Mouse (Mus musculus): ENCODE measurements at regions not wholly inside any gene's neighbourhood (a gene's known extent, or its start where the extent isn't known, plus 50 kb on each side); places are given as distances from the start of the nearest gene placed in this dataset.
A peak's percentile ranks its signal among the peaks of the same experiment; 100 is the strongest.

DNA sequence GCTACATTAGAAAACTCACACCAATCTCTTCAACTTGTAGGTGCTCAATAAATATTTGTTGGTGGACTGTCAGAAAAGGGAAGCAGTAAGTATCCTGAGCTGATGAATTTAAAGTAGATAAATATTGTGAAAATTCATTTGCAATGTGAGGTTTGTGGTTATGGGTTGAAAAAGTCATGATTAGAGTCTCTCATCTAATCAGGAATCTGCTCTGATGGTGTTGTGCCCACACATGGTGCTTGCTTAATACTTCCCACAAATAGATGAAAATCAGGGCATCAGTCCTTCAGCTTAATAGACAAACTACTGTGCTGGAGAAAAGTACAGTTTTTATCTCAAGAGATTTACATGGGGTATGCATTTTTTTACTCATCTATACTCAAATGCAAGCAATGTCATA is 59.9 kb downstream of the S1pr1 start:
- Histone ChIP-seq H3K4me3 (replicated peaks; ENCODE audit: low read length) (no peak overlapping the region), H3K27me3 (replicated peaks; ENCODE audit: control insufficient read depth, insufficient read depth, low read length) (no peaks in the 10 kb centered on the region), H3K9ac (replicated peaks; ENCODE audit: low read depth, low read length) (no peak overlapping the region), H3K36me3 (ENCODE audit: control insufficient read depth, insufficient read depth) (no peaks in the 10 kb centered on the region), H3K27ac (ENCODE audit: low read length) (no peak overlapping the region), H3K4me2 (ENCODE audit: low read length) (no peak overlapping the region), H3K9me3 (ENCODE audit: control insufficient read depth, low read length) (no peaks in the 10 kb centered on the region), H3K4me1 (replicated peaks; ENCODE audit: control insufficient read depth, insufficient read depth, low read length) (no peaks in the 10 kb centered on the region)
- ATAC-seq = no peak

DNA sequence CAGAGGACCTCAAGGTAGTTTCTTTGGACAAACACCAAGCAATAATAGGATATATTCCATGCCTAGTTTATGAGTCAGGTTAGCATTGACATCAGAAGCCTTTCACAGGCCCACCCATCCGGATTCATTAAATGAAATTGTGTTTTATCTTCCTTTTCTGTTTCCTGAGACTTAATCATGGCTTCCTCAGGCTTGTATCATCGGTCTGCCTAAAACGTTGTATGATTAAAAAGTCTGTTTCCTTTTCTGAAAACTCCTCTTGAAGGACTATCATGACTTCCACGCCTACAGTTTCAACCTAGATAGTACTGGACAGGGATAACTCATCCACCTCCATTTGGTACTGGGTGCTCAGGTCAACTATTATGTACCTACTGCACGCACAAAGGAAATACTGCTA is 62.6 kb downstream of the S1pr1 start:
- no peaks in the 10 kb centered on the region for H3K27me3 ChIP-seq (replicated peaks; ENCODE audit: control insufficient read depth, insufficient read depth, low read length)
- no peaks in the 10 kb centered on the region for H3K9me3 ChIP-seq (ENCODE audit: control insufficient read depth, low read length)
- WGBS = 88% methylated on average over 5 of the region's 5 CpGs
- no peak overlapping the region for H3K9ac ChIP-seq (replicated peaks; ENCODE audit: low read depth, low read length)
- H3K4me3 ChIP-seq (replicated peaks; ENCODE audit: low read length) = no peak overlapping the region
- no peak overlapping the region for H3K27ac ChIP-seq (ENCODE audit: low read length)
- H3K4me1 ChIP-seq (replicated peaks; ENCODE audit: control insufficient read depth, insufficient read depth, low read length) = no peaks in the 10 kb centered on the region
- H3K4me2 ChIP-seq (ENCODE audit: low read length) = no peak overlapping the region
- H3K36me3 ChIP-seq (ENCODE audit: control insufficient read depth, insufficient read depth) = no peaks in the 10 kb centered on the region
- no peak for ATAC-seq

DNA sequence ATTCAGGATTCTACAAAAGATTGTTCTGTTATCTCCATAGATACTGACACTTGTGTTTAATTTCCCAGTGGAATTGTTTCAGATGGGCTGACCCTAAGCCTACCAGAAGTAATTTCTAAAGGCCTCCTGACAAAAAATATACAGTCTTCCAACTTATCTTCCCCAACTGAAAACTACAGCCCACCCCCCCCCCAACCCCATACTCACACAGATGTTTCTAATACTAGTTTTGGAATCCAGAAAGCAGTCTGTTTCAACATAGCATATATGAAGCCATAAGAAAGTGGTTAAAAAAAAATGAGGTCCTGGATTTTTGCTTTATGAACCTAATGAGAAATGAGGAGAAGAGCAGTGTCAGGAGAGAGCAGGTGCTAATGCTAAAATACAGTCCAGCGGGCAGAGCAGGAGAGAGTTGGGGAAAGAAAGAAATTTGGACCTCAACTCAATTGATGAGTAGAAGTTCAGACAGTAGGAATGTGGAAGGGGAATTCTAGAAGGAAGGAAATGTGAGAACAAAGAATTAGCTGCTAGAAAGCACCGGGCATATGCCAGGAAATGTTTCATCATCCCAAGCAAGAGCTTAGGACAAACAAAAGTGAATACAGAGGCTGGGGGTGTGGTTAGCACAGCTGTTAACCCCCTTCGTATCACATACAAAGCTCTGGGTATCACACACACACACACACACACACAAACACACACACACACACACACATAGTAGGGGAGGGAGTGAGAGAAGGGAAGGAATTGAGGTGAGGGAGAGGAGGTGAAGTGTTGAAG is 65.3 kb downstream of the S1pr1 start:
- Histone ChIP-seq H3K36me3 (ENCODE audit: control insufficient read depth, insufficient read depth) (no peaks in the 10 kb centered on the region), H3K4me1 (replicated peaks; ENCODE audit: control insufficient read depth, insufficient read depth, low read length) (no peaks in the 10 kb centered on the region), H3K9ac (replicated peaks; ENCODE audit: low read depth, low read length) (no peak overlapping the region), H3K9me3 (ENCODE audit: control insufficient read depth, low read length) (no peaks in the 10 kb centered on the region), H3K27ac (ENCODE audit: low read length) (no peak overlapping the region), H3K27me3 (replicated peaks; ENCODE audit: control insufficient read depth, insufficient read depth, low read length) (no peaks in the 10 kb centered on the region), H3K4me3 (replicated peaks; ENCODE audit: low read length) (no peak overlapping the region), H3K4me2 (ENCODE audit: low read length) (no peak overlapping the region)
- no peak for ATAC-seq
- 77% methylated on average over 3 of the region's 3 CpGs for WGBS

DNA sequence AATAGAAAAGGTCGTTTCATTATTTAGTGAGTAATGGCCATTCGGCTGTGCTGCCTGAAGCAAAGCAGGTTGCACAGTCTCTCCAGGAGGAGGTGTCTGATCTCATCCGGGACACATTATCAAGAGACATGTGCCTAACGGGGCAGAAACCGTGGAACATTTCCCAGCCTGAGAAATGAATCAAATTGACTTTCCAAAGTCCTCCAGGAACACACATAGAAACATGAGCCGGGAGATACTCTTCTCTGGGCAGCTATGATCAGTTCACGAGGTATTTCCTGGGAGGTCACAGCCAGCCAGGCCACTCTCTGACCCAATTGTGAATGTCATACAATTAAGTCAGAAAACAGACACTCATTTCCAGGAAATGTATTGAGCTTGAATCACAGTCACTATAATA is 67.9 kb downstream of the S1pr1 start:
- Histone ChIP-seq H3K9ac (replicated peaks; ENCODE audit: low read depth, low read length) (no peak overlapping the region), H3K27me3 (replicated peaks; ENCODE audit: control insufficient read depth, insufficient read depth, low read length) (no peaks in the 10 kb centered on the region), H3K4me2 (ENCODE audit: low read length) (no peak overlapping the region), H3K27ac (ENCODE audit: low read length) (no peak overlapping the region), H3K4me3 (replicated peaks; ENCODE audit: low read length) (no peak overlapping the region), H3K36me3 (ENCODE audit: control insufficient read depth, insufficient read depth) (no peaks in the 10 kb centered on the region), H3K9me3 (ENCODE audit: control insufficient read depth, low read length) (no peaks in the 10 kb centered on the region), H3K4me1 (replicated peaks; ENCODE audit: control insufficient read depth, insufficient read depth, low read length) (no peaks in the 10 kb centered on the region; the same call in 1 of the 2 replicates)
- WGBS = 63% methylated on average over 7 of the region's 7 CpGs
- ATAC-seq = no peak

DNA sequence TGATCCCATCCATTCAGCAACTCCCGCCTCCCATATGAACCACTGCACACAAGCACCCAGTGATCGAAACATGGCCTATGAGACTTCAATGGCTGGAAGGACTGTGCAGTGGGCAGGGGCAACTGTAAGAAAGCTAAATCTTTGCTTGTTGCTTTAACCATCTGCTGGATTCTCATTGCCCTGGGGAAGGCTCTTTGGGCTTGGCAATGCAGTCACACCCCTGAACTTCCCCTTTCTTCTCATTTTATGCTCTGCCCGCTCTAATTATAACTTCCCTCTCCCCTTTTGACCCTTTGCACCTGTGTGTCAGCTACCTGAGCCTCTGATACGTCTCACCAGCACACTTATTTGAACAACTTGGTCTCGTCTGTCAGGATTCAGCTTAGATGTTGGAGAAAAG is 70.6 kb downstream of the S1pr1 start:
- no peak overlapping the region for H3K27ac ChIP-seq (ENCODE audit: low read length)
- no peaks in the 10 kb centered on the region for H3K36me3 ChIP-seq (ENCODE audit: control insufficient read depth, insufficient read depth)
- no peak overlapping the region for H3K4me3 ChIP-seq (replicated peaks; ENCODE audit: low read length)
- 84% methylated on average over 5 of the region's 5 CpGs for WGBS
- no peak overlapping the region for H3K4me2 ChIP-seq (ENCODE audit: low read length)
- ATAC-seq = no peak
- H3K9ac ChIP-seq (replicated peaks; ENCODE audit: low read depth, low read length) = no peak overlapping the region
- H3K27me3 ChIP-seq (replicated peaks; ENCODE audit: control insufficient read depth, insufficient read depth, low read length) = no peaks in the 10 kb centered on the region
- no peaks in the 10 kb centered on the region for H3K9me3 ChIP-seq (ENCODE audit: control insufficient read depth, low read length)
- H3K4me1 ChIP-seq (replicated peaks; ENCODE audit: control insufficient read depth, insufficient read depth, low read length) = no peaks in the 10 kb centered on the region; the same call in 1 of the 2 replicates

DNA sequence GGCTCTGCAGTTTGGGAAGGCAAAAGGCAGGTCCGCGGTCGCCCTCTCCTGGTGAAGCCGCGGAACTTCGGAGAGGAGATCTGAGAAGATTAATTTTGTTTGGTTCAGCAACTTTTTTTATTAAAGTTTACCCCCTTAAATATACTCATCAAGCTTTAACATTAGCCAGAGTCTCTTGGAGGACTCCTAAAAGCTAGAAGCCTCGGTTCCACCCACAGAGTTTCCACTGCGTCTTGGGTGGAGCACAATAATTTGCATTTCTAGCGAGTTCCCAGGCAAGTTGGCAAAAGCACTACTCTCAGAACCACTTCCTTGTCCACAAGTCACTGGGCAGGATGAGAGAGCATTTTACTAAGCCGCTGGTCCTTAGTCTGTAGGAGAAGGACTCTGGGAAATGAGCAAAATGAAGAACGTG is 72.0 kb downstream of the S1pr1 start:
- H3K4me1 ChIP-seq (replicated peaks; ENCODE audit: control insufficient read depth, insufficient read depth, low read length) = no peaks in the 10 kb centered on the region; the same call in 1 of the 2 replicates
- no peaks in the 10 kb centered on the region for H3K27me3 ChIP-seq (replicated peaks; ENCODE audit: control insufficient read depth, insufficient read depth, low read length)
- peak overlapping the region; percentile 59 for H3K4me2 ChIP-seq (ENCODE audit: low read length)
- WGBS = 6% methylated on average over 11 of the region's 11 CpGs
- peak overlapping the region; percentile 62 for H3K9ac ChIP-seq (replicated peaks; ENCODE audit: low read depth, low read length)
- no peaks in the 10 kb centered on the region for H3K36me3 ChIP-seq (ENCODE audit: control insufficient read depth, insufficient read depth)
- H3K9me3 ChIP-seq (ENCODE audit: control insufficient read depth, low read length) = no peaks in the 10 kb centered on the region
- peak overlapping the region; percentile 58 for H3K4me3 ChIP-seq (replicated peaks; ENCODE audit: low read length)
- no peak overlapping the region for H3K27ac ChIP-seq (ENCODE audit: low read length)
- ATAC-seq = peak; percentile 14

DNA sequence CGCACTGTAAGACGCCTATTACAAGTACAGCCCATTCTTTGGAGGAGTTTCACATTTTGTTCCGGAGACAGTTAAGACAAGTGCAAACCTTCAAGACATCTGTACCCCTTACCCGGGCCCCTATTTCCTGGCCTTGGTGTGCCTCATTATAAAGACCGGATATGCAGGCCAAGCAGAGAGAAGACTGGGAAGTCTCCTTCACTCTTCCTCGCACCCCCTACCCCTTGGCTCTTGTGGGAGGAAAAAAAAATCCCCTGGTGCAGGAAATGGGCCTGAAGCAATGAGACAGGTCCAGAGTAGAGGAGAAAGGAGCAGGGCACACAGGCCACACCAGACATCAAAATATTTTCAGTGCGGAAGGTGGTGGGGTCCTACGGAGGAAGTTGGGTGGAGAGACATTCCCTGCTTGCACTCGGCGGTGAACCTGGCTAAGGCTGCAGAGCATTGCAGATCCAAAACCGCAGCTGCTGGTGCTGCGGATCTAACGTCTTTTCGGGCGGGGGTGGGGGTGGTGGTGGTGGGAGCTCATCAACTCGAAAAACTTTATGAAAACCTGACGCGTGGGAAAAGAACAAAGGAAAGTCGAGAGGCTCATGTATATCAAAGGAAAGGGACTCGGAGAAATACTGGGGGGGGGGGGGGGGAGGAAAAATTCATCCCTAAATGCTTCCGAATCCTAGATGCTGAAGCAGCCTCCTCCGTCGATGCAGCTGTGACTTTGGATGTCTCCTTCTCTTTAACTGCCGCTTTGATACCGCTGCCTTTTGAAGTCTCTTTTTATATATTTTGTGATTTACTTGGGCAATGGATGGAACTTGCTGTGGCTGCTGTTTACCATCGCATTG is 72.6 kb downstream of the S1pr1 start:
- Histone ChIP-seq H3K36me3 (ENCODE audit: control insufficient read depth, insufficient read depth) (no peaks in the 10 kb centered on the region), H3K4me2 (ENCODE audit: low read length) (peak overlapping the region; percentile 59), H3K27ac (ENCODE audit: low read length) (no peak overlapping the region), H3K9me3 (ENCODE audit: control insufficient read depth, low read length) (no peaks in the 10 kb centered on the region), H3K9ac (replicated peaks; ENCODE audit: low read depth, low read length) (peak overlapping the region; percentile 62), H3K4me1 (replicated peaks; ENCODE audit: control insufficient read depth, insufficient read depth, low read length) (no peaks in the 10 kb centered on the region; the same call in 1 of the 2 replicates), H3K4me3 (replicated peaks; ENCODE audit: low read length) (peak overlapping the region; percentile 58), H3K27me3 (replicated peaks; ENCODE audit: control insufficient read depth, insufficient read depth, low read length) (no peaks in the 10 kb centered on the region)
- 2% methylated on average over 26 of the region's 26 CpGs for WGBS
- peak; percentile 89 for ATAC-seq

DNA sequence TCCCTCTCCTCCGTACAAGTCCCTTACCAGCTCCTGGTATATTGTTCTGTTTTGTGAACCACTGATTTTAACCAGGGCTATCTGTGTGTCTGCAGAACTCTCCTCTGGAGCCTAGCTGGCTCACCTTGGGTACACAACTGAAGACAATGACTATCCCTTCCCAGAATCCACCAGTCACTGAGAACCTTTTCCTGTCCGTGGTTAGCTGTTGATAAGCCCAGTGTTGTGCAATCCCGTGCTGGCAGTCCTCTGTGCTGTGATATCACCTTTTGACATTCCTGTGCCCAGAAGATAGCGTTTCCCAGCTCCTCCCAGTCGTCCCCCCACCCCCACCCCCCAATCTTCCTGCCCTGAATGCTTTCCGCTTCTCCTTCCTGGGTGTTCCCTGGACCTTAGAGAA is 73.5 kb downstream of the S1pr1 start:
- Histone ChIP-seq H3K4me2 (ENCODE audit: low read length) (no peak overlapping the region), H3K4me1 (replicated peaks; ENCODE audit: control insufficient read depth, insufficient read depth, low read length) (no peaks in the 10 kb centered on the region; the same call in 1 of the 2 replicates), H3K27ac (ENCODE audit: low read length) (no peak overlapping the region), H3K9me3 (ENCODE audit: control insufficient read depth, low read length) (no peaks in the 10 kb centered on the region), H3K9ac (replicated peaks; ENCODE audit: low read depth, low read length) (no peak overlapping the region), H3K36me3 (ENCODE audit: control insufficient read depth, insufficient read depth) (no peaks in the 10 kb centered on the region), H3K4me3 (replicated peaks; ENCODE audit: low read length) (no peak overlapping the region), H3K27me3 (replicated peaks; ENCODE audit: control insufficient read depth, insufficient read depth, low read length) (no peaks in the 10 kb centered on the region)
- WGBS = 54% methylated on average over 6 of the region's 6 CpGs
- ATAC-seq = no peak

DNA sequence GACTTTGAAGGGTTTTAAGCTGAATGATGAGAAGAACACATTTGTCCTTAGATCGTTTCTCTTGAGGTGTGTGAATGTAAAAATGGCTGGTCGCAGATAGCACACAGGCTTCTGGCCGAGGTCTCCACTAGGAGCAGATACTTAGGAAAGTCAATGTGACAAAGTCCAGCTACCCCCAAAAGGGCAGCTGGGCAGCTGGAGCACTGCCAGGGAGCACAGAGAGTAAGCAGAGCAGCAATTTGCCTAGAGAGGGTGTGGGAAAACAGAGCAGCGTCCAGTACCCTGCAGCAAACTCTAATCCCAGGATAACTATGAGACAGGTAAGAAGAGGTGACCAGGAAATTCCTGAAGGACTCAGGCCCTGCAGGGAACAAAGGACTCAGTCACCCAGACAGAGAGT is 79.4 kb downstream of the S1pr1 start:
- 88% methylated on average over 4 of the region's 4 CpGs for WGBS
- no peak for ATAC-seq
- Histone ChIP-seq H3K36me3 (ENCODE audit: control insufficient read depth, insufficient read depth) (no peaks in the 10 kb centered on the region), H3K4me1 (replicated peaks; ENCODE audit: control insufficient read depth, insufficient read depth, low read length) (peaks cover 10% of the 10 kb centered on the region; the same call in 1 of the 2 replicates), H3K4me2 (ENCODE audit: low read length) (no peak overlapping the region), H3K9me3 (ENCODE audit: control insufficient read depth, low read length) (no peaks in the 10 kb centered on the region), H3K27ac (ENCODE audit: low read length) (no peak overlapping the region), H3K4me3 (replicated peaks; ENCODE audit: low read length) (no peak overlapping the region), H3K9ac (replicated peaks; ENCODE audit: low read depth, low read length) (no peak overlapping the region), H3K27me3 (replicated peaks; ENCODE audit: control insufficient read depth, insufficient read depth, low read length) (no peaks in the 10 kb centered on the region)

Measured in forebrain, embryonic 16.5 days (tissue).